Mouse (Mus musculus) limb, embryonic 14.5 days (tissue): ENCODE measurements around the gene Ppp4r3a. TPM values are rescaled to one million over a fixed set of nuclear protein-coding genes. Genes with fewer than 3 reads are reported as not detected.

Source experiments
- ATAC-seq: fragments of 200-750 bp; cut with Nextera tagmentation; 2 replicates; pipeline ENCODE4 v1.8.0; 2017; ENCODE audit warnings: low read depth, moderate number of reproducible peaks, moderate TSS enrichment; ENCODE audit not compliant: low FRiP score
- DNase-seq: peaks from one replicate; pipeline ENCODE4 v3.0.0-alpha.2; 2015; ENCODE audit warnings: low spot score
- H3K27ac ChIP-seq: fragments of 300-500 bp; sonication (generic); replicated peaks from 2 replicates; pipeline ENCODE4 v1.5.1; 2014; ENCODE audit warnings: low read depth, mild to moderate bottlenecking, low read length, moderate library complexity, mixed read lengths
- H3K27me3 ChIP-seq: fragments of 300-500 bp; sonication (generic); 2 replicates; pipeline ENCODE4 v1.6.1; 2014; ENCODE audit warnings: low read length, mixed read lengths; ENCODE audit not compliant: control insufficient read depth, insufficient read depth
- H3K36me3 ChIP-seq: fragments of 300-500 bp; sonication (generic); 2 replicates; pipeline ENCODE4 v1.6.1; 2014; ENCODE audit warnings: mild to moderate bottlenecking, low read length, moderate library complexity, mixed read lengths; ENCODE audit not compliant: control insufficient read depth, insufficient read depth
- H3K4me1 ChIP-seq: fragments of 300-500 bp; sonication (generic); 2 replicates; pipeline ENCODE4 v1.6.1; 2014; ENCODE audit warnings: antibody characterized with exemption, low read length, mixed read lengths; ENCODE audit not compliant: control insufficient read depth, insufficient read depth
- H3K4me2 ChIP-seq: fragments of 300-500 bp; sonication (generic); replicated peaks from 2 replicates; pipeline ENCODE4 v1.6.1; 2014; ENCODE audit warnings: low read depth, mild to moderate bottlenecking, low read length, moderate library complexity; ENCODE audit not compliant: severe bottlenecking
- H3K4me3 ChIP-seq: fragments of 300-500 bp; sonication (generic); replicated peaks from 2 replicates; pipeline ENCODE4 v1.5.1; 2014; ENCODE audit warnings: low read length
- H3K9ac ChIP-seq: fragments of 300-500 bp; sonication (generic); 2 replicates; pipeline ENCODE4 v1.6.1; 2014; ENCODE audit warnings: mild to moderate bottlenecking, low read depth, low read length, moderate library complexity; ENCODE audit not compliant: severe bottlenecking
- H3K9me3 ChIP-seq: fragments of 300-500 bp; sonication (generic); 2 replicates; pipeline ENCODE4 v1.6.1; 2016; ENCODE audit warnings: low read length; ENCODE audit not compliant: control insufficient read depth
- POLR2A ChIP-seq: fragments of 200-500 bp; IDR thresholded peaks from 2 replicates; pipeline ENCODE4 v1.8.0; 2012; ENCODE audit warnings: inconsistent platforms, mild to moderate bottlenecking, moderate library complexity, borderline replicate concordance; ENCODE audit not compliant: insufficient read depth, insufficient read length; ENCODE audit errors: extremely low read depth
- WGBS: fragments of 180-500 bp; shearing (Covaris S2); extraction: QIAGEN DNeasy Blood & Tissue Kit; methylation state at CpG from one replicate; pipeline ENCODE4 v1.1.7; 2014; 5-methylcytosine and 5-hydroxymethylcytosine counted together
- polyA plus RNA-seq, 2 experiments: library from polyadenylated mRNA; depleted of rRNA in 1 of 2; stranded (reverse) in 1 of 2; unstranded in 1 of 2; fragments of >200 nt; fragmentation: Nextera tagmentation in 1 of 2; extraction: Ambion mirVana in 1 of 2; gene quantifications; 2 replicates each; pipeline versions ENCODE4 v1.2.1 to v1.2.3; 2012 to 2014

Gene Ppp4r3a
- polyA plus RNA-seq, 2 experiments = 40.3 to 44.9 TPM

DNA sequence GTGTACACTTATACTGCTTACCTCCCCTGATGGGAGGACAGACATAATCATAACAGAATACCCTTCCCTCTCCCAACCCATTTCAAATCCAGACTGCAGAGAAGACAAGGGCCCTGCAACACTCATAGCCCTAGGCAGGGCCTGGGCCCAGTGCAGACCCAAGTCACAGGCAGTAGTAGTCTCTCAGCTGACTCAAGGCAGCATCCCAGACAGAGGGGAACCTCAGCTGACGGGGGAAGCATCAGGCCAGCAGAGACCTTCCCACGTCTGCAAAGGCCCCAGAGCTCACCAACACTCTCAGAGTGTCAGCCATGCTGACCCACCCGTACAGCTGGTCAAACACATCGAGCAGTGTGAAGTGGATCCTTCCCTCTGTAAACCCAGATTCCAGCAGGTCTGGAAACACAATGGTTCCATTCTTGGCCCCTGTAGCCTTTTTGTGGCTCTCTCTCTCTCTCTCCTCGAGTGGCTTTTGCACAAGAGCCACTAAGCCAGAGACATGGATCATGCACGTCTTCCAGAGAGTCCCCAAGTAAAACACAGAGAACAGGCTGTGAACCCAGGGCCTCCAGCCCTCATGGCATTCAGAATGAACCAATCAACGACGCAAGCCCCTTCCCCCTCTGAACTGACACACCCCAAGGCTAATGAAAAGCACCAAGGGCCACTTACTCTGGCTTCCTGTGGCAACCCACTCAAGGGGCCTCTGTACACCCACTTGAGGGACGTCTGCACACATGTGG lies 61.8 kb downstream of the Ppp4r3a start:
- H3K27ac ChIP-seq = no peak overlapping the region
- ATAC-seq (no peak), DNase-seq (no peak)
- no peak overlapping the region for H3K4me2 ChIP-seq
- 71% methylated on average over 9 of the region's 9 CpGs for WGBS
- H3K9ac ChIP-seq = no peak overlapping the region
- H3K27me3 ChIP-seq = 0 out of 2 replicates have a peak, but pooled peaks cover 5% of the 10 kb centered on the region
- no peak for TF ChIP-seq POLR2A
- no peaks in the 10 kb centered on the region for H3K9me3 ChIP-seq
- H3K4me3 ChIP-seq = no peak overlapping the region
- H3K4me1 ChIP-seq = peaks cover 8% of the 10 kb centered on the region; the same call in 1 of the 2 replicates
- H3K36me3 ChIP-seq = no peaks in the 10 kb centered on the region

GRCm38 (mm10) chr12:101020210-101021015 lies 63.1 kb downstream of the Ppp4r3a start:
- Histone ChIP-seq H3K4me2 (no peak overlapping the region), H3K4me1 (peaks cover 14% of the 10 kb centered on the region; the same call in 1 of the 2 replicates), H3K9ac (no peak overlapping the region), H3K4me3 (no peak overlapping the region), H3K9me3 (no peaks in the 10 kb centered on the region), H3K36me3 (no peaks in the 10 kb centered on the region), H3K27ac (no peak overlapping the region), H3K27me3 (no peaks in the 10 kb centered on the region)
- ATAC-seq (no peak), DNase-seq (no peak)
- 71% methylated on average over 15 of the region's 15 CpGs for WGBS
- no peak for TF ChIP-seq POLR2A

DNA sequence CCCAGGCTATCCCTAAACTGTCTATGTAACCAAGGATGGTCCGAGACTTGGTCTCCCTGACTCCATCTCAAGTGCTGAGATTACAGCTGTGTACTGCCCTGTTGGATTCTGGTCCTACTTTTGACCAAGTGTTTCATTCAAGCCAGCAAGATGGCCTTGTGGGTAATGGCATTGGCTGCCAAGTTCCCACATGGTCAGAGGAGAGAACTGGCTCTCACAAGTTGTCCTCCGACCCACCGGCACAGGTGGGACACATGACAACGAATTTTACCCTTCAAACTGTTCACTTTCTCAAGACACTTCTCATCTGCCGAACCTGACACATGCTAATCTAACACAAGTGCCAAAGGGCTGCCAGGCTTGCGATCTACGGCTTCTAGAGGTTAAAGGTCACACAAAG lies 64.1 kb downstream of the Ppp4r3a start:
- Histone ChIP-seq H3K4me3 (no peak overlapping the region), H3K27ac (no peak overlapping the region), H3K27me3 (no peaks in the 10 kb centered on the region), H3K9ac (no peak overlapping the region), H3K4me1 (peaks cover 18% of the 10 kb centered on the region; the same call in 1 of the 2 replicates), H3K4me2 (no peak overlapping the region), H3K36me3 (no peaks in the 10 kb centered on the region), H3K9me3 (no peaks in the 10 kb centered on the region)
- no peak for TF ChIP-seq POLR2A
- WGBS = 88% methylated on average over 7 of the region's 7 CpGs
- no peak for DNase-seq
- ATAC-seq = no peak

- Histone ChIP-seq H3K9ac (no peak overlapping the region), H3K4me1 (peaks cover 18% of the 10 kb centered on the region; the same call in 1 of the 2 replicates)
- WGBS = 75% methylated on average over 5 of the region's 5 CpGs
Observed at GRCm38 (mm10) chr12:101019031-101019430, 64.5 kb downstream of the Ppp4r3a start.

DNA sequence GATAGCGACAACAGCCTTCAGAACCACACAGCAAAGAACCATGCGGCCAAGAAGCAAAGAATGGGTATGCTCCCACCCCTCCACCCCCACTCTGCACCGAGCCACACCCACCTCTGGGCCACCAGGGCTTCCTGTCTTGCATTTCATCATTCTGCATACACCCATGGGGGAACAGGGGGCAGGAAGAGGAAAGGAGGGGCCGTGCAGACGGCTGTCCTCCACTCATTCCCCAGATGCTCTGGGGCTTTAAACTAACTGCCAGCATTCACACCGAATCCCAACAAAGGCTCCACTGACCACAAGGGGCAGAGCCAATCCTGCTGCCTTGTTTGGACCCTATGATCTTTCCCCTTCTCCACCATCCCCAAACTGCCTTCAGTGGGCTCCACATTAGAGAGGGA lies 65.5 kb downstream of the Ppp4r3a start:
- DNase-seq = no peak
- peak overlapping the region; percentile 16; the same call in 1 of the 2 replicates for H3K4me2 ChIP-seq
- peaks cover 18% of the 10 kb centered on the region; the same call in 1 of the 2 replicates for H3K4me1 ChIP-seq
- no peaks in the 10 kb centered on the region for H3K27me3 ChIP-seq
- no peak for TF ChIP-seq POLR2A
- no peak overlapping the region for H3K9ac ChIP-seq
- H3K27ac ChIP-seq = no peak overlapping the region
- no peak for ATAC-seq
- no peaks in the 10 kb centered on the region for H3K36me3 ChIP-seq
- 14% methylated on average over 6 of the region's 6 CpGs for WGBS
- H3K9me3 ChIP-seq = no peaks in the 10 kb centered on the region
- no peak overlapping the region for H3K4me3 ChIP-seq

More at GRCm38 (mm10) chr12:101019031-101019430, 64.5 kb downstream of the Ppp4r3a start:
- no peak overlapping the region for H3K4me2 ChIP-seq
- TF ChIP-seq POLR2A = no peak
- DNase-seq = no peak
- H3K27ac ChIP-seq = no peak overlapping the region
- H3K36me3 ChIP-seq = no peaks in the 10 kb centered on the region
- ATAC-seq = no peak
- H3K4me3 ChIP-seq = no peak overlapping the region
- H3K27me3 ChIP-seq = no peaks in the 10 kb centered on the region
- no peaks in the 10 kb centered on the region for H3K9me3 ChIP-seq
